Comparison of ENCODE assay signal across 7 mouse cellular contexts in genomic region chr11:97449601-97450293, GRCm38 (mm10). TPM values are rescaled to one million over a fixed set of nuclear protein-coding genes. Genes with fewer than 3 reads are reported as not detected.
DNase-seq lines count a peak whose midpoint lies in the region; ATAC-seq and TF ChIP-seq lines count a peak whose summit lies in the region.

No protein-coding gene starts in this region.

- peaks cover 2% of the 10 kb centered on the region; the same call in 1 of the 2 replicates for H3K36me3 ChIP-seq in embryonic facial prominence, embryonic 11.5 days (replicated peaks; ENCODE audit: control insufficient read depth, insufficient read depth, low read depth, low read length)
- H3K36me3 ChIP-seq in intestine, postnatal 0 days (ENCODE audit: control insufficient read depth, insufficient read depth): peaks cover 51% of the 10 kb centered on the region
- peaks cover 34% of the 10 kb centered on the region for H3K36me3 ChIP-seq in midbrain, embryonic 10.5 days

- H3K27ac ChIP-seq in embryonic facial prominence, embryonic 11.5 days (replicated peaks; ENCODE audit: low read depth, low read length): peak overlapping the region; percentile 47
- H3K27ac ChIP-seq in intestine, postnatal 0 days (ENCODE audit: low read depth, low read length): peak overlapping the region; percentile 66
- peak overlapping the region; percentile 82 for H3K27ac ChIP-seq in midbrain, embryonic 10.5 days (replicated peaks)

- DNase-seq in adrenal gland, postnatal 36 days: peak; percentile 93 to 95
- peak; percentile 87 for DNase-seq in embryonic facial prominence, embryonic 11.5 days (ENCODE audit: low spot score)
- DNase-seq in gastrocnemius, postnatal 4 days (ENCODE audit: low spot score in 2 of 2): peak; percentile 66 to 85
- DNase-seq in left cerebral cortex, postnatal 4 days: peak; percentile 90
- peak; percentile 80 for DNase-seq in midbrain, embryonic 10.5 days (ENCODE audit: low spot score)
- peak; percentile 40 to 54 for DNase-seq in spleen, postnatal 10 days (ENCODE audit: low spot score in 2 of 2)

- no peaks in the 10 kb centered on the region for H3K9me3 ChIP-seq in embryonic facial prominence, embryonic 11.5 days (replicated peaks; ENCODE audit: control insufficient read depth, low read length)
- no peaks in the 10 kb centered on the region for H3K9me3 ChIP-seq in intestine, postnatal 0 days (ENCODE audit: control insufficient read depth)
- no peaks in the 10 kb centered on the region for H3K9me3 ChIP-seq in midbrain, embryonic 10.5 days (replicated peaks)

- H3K27me3 ChIP-seq in embryonic facial prominence, embryonic 11.5 days (ENCODE audit: control insufficient read depth, insufficient read depth, low read length): no peaks in the 10 kb centered on the region
- H3K27me3 ChIP-seq in intestine, postnatal 0 days (replicated peaks; ENCODE audit: control insufficient read depth, insufficient read depth, low read length): no peaks in the 10 kb centered on the region
- 0 out of 2 replicates have a peak, but pooled peaks cover under 1% of the 10 kb centered on the region for H3K27me3 ChIP-seq in midbrain, embryonic 10.5 days (ENCODE audit: low read depth, poor library complexity, severe bottlenecking)

- intact Hi-C loops in left cerebral cortex, postnatal 4 days (cut with DNase I): no loop called here

- TF ChIP-seq CTCF in intestine, postnatal 0 days (IDR thresholded peaks at IDR 0.05; ENCODE audit: low read depth): 0 out of 2 replicates have a peak, but pooled peaks have one; percentile 6

- H3K4me1 ChIP-seq in embryonic facial prominence, embryonic 11.5 days (ENCODE audit: control insufficient read depth, insufficient read depth, low read length): peaks cover 16% of the 10 kb centered on the region
- H3K4me1 ChIP-seq in intestine, postnatal 0 days (replicated peaks; ENCODE audit: control insufficient read depth, insufficient read depth, low read length): no peaks in the 10 kb centered on the region
- peaks cover 51% of the 10 kb centered on the region for H3K4me1 ChIP-seq in midbrain, embryonic 10.5 days

- H3K4me3 ChIP-seq in embryonic facial prominence, embryonic 11.5 days (ENCODE audit: low read depth, low read length): peak overlapping the region; percentile 38
- peak overlapping the region; percentile 33 for H3K4me3 ChIP-seq in intestine, postnatal 0 days (ENCODE audit: low read depth, low read length)
- H3K4me3 ChIP-seq in midbrain, embryonic 10.5 days: peak overlapping the region; percentile 59

- peak overlapping the region; percentile 71 for H3K4me2 ChIP-seq in embryonic facial prominence, embryonic 11.5 days (ENCODE audit: low read depth, low read length)
- peak overlapping the region; percentile 59 for H3K4me2 ChIP-seq in intestine, postnatal 0 days (replicated peaks; ENCODE audit: low read depth)

- H3K9ac ChIP-seq in embryonic facial prominence, embryonic 11.5 days (replicated peaks; ENCODE audit: low read length): peak overlapping the region; percentile 52
- peak overlapping the region; percentile 26; the same call in 1 of the 2 replicates for H3K9ac ChIP-seq in intestine, postnatal 0 days (ENCODE audit: low read depth, low read length)

- peak; percentile 79 for ATAC-seq in embryonic facial prominence, embryonic 11.5 days (replicated peaks; ENCODE audit: insufficient number of reproducible peaks, low FRiP score, low TSS enrichment, low read depth)
- peak; percentile 63 for ATAC-seq in intestine, postnatal 0 days

- WGBS in embryonic facial prominence, embryonic 11.5 days: 15% methylated on average over 15 of the region's 15 CpGs
- WGBS in intestine, postnatal 0 days: 10% methylated on average over 15 of the region's 15 CpGs
- WGBS in midbrain, embryonic 10.5 days: 19% methylated on average over 15 of the region's 15 CpGs

RNA-seq across cellular contexts. Expression of gene Arhgap23, which starts 34.4 kb away (rescaled TPM):
- total RNA-seq in adrenal gland, postnatal 36 days (2021): 10 to 100 TPM; 28.6 to 37.3 TPM
- polyA plus RNA-seq in embryonic facial prominence, embryonic 11.5 days (2014; fragmentation: Nextera tagmentation; extraction: Ambion mirVana): 3.1 and 4.2 TPM in 2 replicates
- 10 to 100 TPM; 29.9 to 30.9 TPM for total RNA-seq in gastrocnemius, postnatal 4 days (2021)
- 3.5 and 4.6 TPM in 2 replicates for polyA plus RNA-seq in intestine, postnatal 0 days (2015; fragmentation: Nextera tagmentation; extraction: Ambion mirVana)
- total RNA-seq in left cerebral cortex, postnatal 4 days (2021): 100 to 1,000 TPM; 107 to 111 TPM
- polyA plus RNA-seq in midbrain, embryonic 10.5 days (2016; fragmentation: Nextera tagmentation; extraction: Ambion mirVana): 1.9 and 2.3 TPM in 2 replicates

RNA-seq across cellular contexts. Expression of gene 4933428G20Rik, which starts 50.4 kb away (rescaled TPM):
- total RNA-seq in adrenal gland, postnatal 36 days (2021): under 1 TPM in 1 of 2 experiments, not detected in 1; 0.33 TPM
- polyA plus RNA-seq in embryonic facial prominence, embryonic 11.5 days (2014; fragmentation: Nextera tagmentation; extraction: Ambion mirVana): not detected in 2 replicates
- not detected for total RNA-seq in gastrocnemius, postnatal 4 days (2021)
- 0.10 and 0.21 TPM in 2 replicates for polyA plus RNA-seq in intestine, postnatal 0 days (2015; fragmentation: Nextera tagmentation; extraction: Ambion mirVana)
- total RNA-seq in left cerebral cortex, postnatal 4 days (2021): under 1 TPM in 1 of 2 experiments, not detected in 1; 0.26 TPM
- polyA plus RNA-seq in midbrain, embryonic 10.5 days (2016; fragmentation: Nextera tagmentation; extraction: Ambion mirVana): 0.25 and 0.28 TPM in 2 replicates

Comparison
In these comparisons a context has a peak if more than half of its experiments do, and no peak if none do; other contexts are left out.
1. Peak in every context shown above with its lines: DNase-seq, ATAC-seq, H3K4me3 ChIP-seq and H3K27ac ChIP-seq.